Mouse (Mus musculus) kidney, embryonic 14.5 days (tissue): ENCODE results near the gene Grik3. TPM values are rescaled to one million over a fixed set of nuclear protein-coding genes. Genes with fewer than 3 reads are reported as not detected.

Source experiments
- ATAC-seq: fragments of 200-750 bp; cut with Nextera tagmentation; 2 replicates; pipeline ENCODE4 v1.8.0; 2017; ENCODE audit warnings: moderate number of reproducible peaks, mild to moderate bottlenecking, moderate TSS enrichment, moderate library complexity; ENCODE audit not compliant: low FRiP score, low TSS enrichment
- H3K27ac ChIP-seq: fragments of 300-500 bp; sonication (generic); 2 replicates; pipeline ENCODE4 v1.5.1; 2014; ENCODE audit warnings: low read depth, mild to moderate bottlenecking, low read length, moderate library complexity, mixed read lengths
- H3K27me3 ChIP-seq: fragments of 300-500 bp; sonication (generic); 2 replicates; pipeline ENCODE4 v1.6.1; 2014; ENCODE audit warnings: mild to moderate bottlenecking, low read length; ENCODE audit not compliant: control insufficient read depth, insufficient read depth
- H3K36me3 ChIP-seq: fragments of 300-500 bp; sonication (generic); 2 replicates; pipeline ENCODE4 v1.6.1; 2014; ENCODE audit warnings: low read length, mixed read lengths; ENCODE audit not compliant: control insufficient read depth, insufficient read depth
- H3K4me1 ChIP-seq: fragments of 300-500 bp; sonication (generic); 2 replicates; pipeline ENCODE4 v1.6.1; 2014; ENCODE audit warnings: low read length, mixed read lengths; ENCODE audit not compliant: control insufficient read depth, insufficient read depth
- H3K4me2 ChIP-seq: fragments of 300-500 bp; sonication (generic); replicated peaks from 2 replicates; pipeline ENCODE4 v1.6.1; 2014; ENCODE audit warnings: low read depth, mild to moderate bottlenecking, low read length
- H3K4me3 ChIP-seq: fragments of 300-500 bp; sonication (generic); 2 replicates; pipeline ENCODE4 v1.5.1; 2014; ENCODE audit warnings: mild to moderate bottlenecking, low read length
- H3K9ac ChIP-seq: fragments of 300-500 bp; sonication (generic); 2 replicates; pipeline ENCODE4 v1.6.1; 2014; ENCODE audit warnings: low read depth, mild to moderate bottlenecking, low read length, moderate library complexity
- H3K9me3 ChIP-seq: fragments of 300-500 bp; sonication (generic); 2 replicates; pipeline ENCODE4 v1.6.1; 2016; ENCODE audit warnings: low read length; ENCODE audit not compliant: control insufficient read depth
- WGBS: fragments of 180-500 bp; shearing (Covaris S2); extraction: QIAGEN DNeasy Blood & Tissue Kit; methylation state at CpG from one replicate; pipeline ENCODE4 v1.1.7; 2014; 5-methylcytosine and 5-hydroxymethylcytosine counted together
- polyA plus RNA-seq: library from polyadenylated mRNA; unstranded; fragments of >200 nt; fragmentation: Nextera tagmentation; extraction: Ambion mirVana; gene quantifications from 2 replicates; pipeline ENCODE4 v1.2.1, GENCODE M21; 2014

Gene Grik3
- polyA plus RNA-seq, 1 experiment from 2014 or later, result 0.14 TPM

DNA sequence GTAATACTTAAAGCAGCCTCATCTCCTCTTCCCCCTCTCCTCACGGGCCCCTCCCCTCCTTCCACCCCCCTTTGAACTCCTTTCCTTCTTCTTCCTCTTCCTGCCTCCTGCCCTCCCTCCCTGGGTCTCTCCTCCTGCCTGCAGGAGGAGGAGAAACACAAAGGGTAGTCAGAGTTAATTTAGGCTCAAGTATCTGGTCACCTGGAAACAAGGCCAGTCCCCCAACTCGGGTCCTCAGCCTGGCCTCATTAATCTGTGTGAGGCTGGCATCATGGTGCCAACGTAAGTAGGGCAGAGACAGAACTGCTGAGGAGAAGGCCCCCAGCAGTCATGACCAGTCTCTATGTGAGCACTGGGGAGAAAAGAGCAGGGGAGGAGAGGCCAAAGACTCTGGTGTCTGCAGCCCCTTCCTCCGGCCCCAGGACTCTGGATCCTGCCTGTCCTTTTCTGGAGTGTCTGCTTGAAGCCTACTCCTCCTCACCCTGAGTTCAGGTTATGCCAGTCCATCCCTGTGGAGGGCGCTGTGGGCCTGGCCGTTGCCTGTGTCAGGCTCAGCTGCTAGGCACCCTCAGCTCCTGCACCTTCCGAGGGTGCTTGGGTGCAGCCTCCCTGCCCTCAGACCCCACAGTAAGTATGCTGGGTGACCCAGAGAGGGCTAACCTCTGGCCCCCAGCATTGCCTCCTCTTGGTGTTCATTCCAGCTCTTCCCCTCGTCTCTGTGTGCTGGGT, 75.4 kb downstream of the Grik3 start:
- Histone ChIP-seq H3K36me3 (no peaks in the 10 kb centered on the region), H3K4me3 (no peak overlapping the region), H3K9ac (no peak overlapping the region), H3K27me3 (peaks cover 4% of the 10 kb centered on the region), H3K9me3 (no peaks in the 10 kb centered on the region), H3K4me1 (peaks cover 10% of the 10 kb centered on the region; the same call in 1 of the 2 replicates), H3K27ac (no peak overlapping the region), H3K4me2 (no peak overlapping the region)
- WGBS, result 42% methylated on average over 8 of the region's 8 CpGs
- no peak for ATAC-seq

DNA sequence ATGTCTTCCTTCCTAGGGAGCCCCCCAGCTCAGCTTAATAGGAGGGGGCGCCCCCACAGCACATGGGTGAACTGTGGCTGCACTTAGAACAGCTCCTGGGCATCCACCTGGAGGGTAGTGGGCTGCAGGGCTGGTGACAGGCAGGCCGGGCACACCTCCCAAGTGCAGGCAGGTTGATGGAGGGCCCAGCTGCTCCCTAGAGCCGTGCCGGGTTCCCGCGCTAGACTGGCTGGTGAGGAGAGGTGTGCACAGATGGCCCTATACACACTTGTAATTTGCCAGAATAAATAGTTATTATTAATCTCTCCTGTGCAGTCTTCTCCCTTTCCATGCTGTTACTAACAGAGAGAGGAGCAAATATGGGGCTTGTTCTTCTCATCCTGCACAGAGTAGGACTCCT, 77.7 kb downstream of the Grik3 start:
- H3K27me3 ChIP-seq, result peaks cover 14% of the 10 kb centered on the region
- H3K27ac ChIP-seq, result no peak overlapping the region
- WGBS, result 87% methylated on average over 6 of the region's 6 CpGs
- H3K9ac ChIP-seq, result no peak overlapping the region
- ATAC-seq, result no peak
- no peaks in the 10 kb centered on the region for H3K36me3 ChIP-seq
- no peaks in the 10 kb centered on the region for H3K9me3 ChIP-seq
- H3K4me2 ChIP-seq, result no peak overlapping the region
- H3K4me3 ChIP-seq, result no peak overlapping the region
- peaks cover 10% of the 10 kb centered on the region; the same call in 1 of the 2 replicates for H3K4me1 ChIP-seq

DNA sequence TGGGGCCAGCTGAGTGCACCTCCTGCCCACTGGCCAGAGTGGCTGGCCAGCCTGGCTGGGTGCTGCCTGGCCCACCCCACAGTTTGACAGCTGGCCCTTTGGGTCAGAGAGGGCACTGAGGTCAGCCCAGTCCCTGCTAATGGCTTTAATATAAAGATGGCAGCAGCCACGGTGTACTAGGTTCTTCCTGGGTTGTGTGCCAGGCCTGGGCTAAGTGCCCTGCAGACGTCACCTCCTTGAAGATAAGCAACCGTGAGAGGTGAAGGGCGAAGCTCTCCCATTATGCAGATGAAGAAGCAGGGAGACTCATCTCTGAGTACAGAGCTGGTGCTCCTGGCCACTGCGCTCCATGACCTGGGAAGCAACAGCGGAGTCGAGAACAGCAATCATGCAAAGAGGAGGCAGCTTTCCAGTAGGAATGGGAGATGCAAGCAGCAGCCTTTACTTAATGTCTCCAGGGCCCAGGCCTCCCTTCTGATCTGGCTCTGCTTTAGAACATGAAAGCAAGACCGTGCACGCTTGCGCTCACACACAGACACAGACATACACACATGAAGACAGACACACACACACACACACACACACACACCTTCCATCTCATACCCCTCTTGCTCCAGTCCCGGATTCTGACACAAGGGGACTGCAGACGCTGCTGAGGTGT, 81.3 kb downstream of the Grik3 start:
- ATAC-seq, result no peak
- no peaks in the 10 kb centered on the region for H3K36me3 ChIP-seq
- WGBS, result 32% methylated on average over 12 of the region's 12 CpGs
- H3K9ac ChIP-seq, result no peak overlapping the region
- H3K27ac ChIP-seq, result no peak overlapping the region
- no peak overlapping the region for H3K4me3 ChIP-seq
- no peaks in the 10 kb centered on the region for H3K4me1 ChIP-seq
- no peaks in the 10 kb centered on the region for H3K9me3 ChIP-seq
- H3K27me3 ChIP-seq, result peaks cover 25% of the 10 kb centered on the region
- no peak overlapping the region for H3K4me2 ChIP-seq

DNA sequence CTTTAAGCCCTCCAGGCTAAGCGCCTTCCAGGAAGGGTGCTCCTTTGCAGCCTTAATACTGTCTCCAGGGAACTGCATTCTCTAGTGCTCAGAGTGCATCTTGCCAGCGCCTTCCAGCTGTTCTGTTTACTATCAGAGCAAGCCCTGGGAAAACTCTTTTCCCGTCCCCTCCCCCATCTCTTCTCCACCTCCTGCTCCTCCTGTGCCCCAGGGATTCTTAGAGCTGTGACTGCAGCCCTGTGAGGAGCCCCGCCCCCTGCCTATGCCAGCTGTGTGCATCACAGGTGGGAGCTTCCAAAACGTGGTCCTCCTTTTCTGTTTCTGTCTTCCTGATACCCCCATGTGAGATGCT, 81.8 kb downstream of the Grik3 start:
- no peak overlapping the region for H3K4me2 ChIP-seq
- no peaks in the 10 kb centered on the region for H3K4me1 ChIP-seq
- H3K36me3 ChIP-seq, result no peaks in the 10 kb centered on the region
- no peaks in the 10 kb centered on the region for H3K9me3 ChIP-seq
- no peak overlapping the region for H3K9ac ChIP-seq
- no peak for ATAC-seq
- no peak overlapping the region for H3K4me3 ChIP-seq
- H3K27me3 ChIP-seq, result peaks cover 25% of the 10 kb centered on the region
- no peak overlapping the region for H3K27ac ChIP-seq
- WGBS, result 4% methylated on average over 5 of the region's 5 CpGs

DNA sequence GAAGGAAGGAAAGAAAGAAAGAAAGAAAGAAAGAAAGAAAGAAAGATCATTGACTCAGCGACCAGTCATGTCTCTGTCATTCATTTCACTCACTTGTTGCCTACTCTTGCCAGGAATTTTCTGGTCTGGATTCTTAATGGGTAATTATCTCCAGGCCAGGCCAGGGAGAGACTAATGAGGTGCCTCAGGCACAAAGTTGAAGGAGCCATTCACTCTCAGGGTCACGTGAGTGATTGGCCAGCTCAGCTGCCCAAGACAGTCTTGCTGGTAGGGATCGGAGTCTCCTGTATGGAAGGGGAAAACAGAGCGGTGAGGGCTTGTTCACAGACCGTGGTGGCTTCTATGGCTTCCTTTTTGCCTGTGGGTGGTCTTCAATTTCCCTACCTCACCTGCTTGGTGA, 82.5 kb downstream of the Grik3 start:
- 10% methylated on average over 5 of the region's 5 CpGs for WGBS
- Histone ChIP-seq H3K9me3 (no peaks in the 10 kb centered on the region), H3K4me3 (no peak overlapping the region), H3K4me2 (no peak overlapping the region), H3K27me3 (peaks cover 25% of the 10 kb centered on the region), H3K9ac (no peak overlapping the region), H3K36me3 (no peaks in the 10 kb centered on the region), H3K27ac (no peak overlapping the region), H3K4me1 (no peaks in the 10 kb centered on the region)
- ATAC-seq, result no peak

DNA sequence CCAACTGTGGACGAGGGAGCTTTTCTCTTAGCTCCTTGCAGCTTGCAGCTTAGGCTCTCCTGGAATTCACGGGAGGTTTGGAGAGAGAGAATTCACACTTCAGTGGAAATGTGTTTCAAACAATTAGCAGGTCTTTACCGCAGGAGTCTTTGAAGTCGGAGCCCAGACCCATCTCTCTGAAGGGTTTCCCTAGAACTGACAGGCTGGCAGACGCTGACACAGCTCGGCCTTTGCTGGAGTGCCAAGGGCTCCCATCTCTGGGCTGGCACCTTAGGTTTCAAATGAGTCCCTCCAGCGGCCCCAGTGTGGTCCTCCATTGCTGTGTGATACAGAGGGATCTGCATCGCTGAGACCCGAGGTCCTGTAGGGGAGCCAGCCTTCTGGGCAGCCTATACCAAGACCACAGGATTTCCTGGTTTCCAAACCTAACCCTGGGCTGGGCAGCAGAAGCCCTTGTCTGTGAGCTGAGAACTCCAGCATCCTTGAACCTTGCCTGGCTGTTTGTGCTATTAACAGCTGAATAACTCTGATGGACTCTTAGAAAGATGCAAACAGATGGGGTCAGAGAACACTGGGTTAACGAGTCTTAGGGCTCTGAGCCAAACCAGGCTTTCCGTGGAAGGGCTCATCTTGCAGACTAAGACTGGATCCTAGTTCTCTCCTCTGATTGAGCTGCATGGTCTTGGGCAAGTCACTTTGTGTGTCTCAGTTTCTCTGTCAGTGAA, 83.6 kb downstream of the Grik3 start:
- 8% methylated on average over 11 of the region's 11 CpGs for WGBS
- ATAC-seq, result no peak

DNA sequence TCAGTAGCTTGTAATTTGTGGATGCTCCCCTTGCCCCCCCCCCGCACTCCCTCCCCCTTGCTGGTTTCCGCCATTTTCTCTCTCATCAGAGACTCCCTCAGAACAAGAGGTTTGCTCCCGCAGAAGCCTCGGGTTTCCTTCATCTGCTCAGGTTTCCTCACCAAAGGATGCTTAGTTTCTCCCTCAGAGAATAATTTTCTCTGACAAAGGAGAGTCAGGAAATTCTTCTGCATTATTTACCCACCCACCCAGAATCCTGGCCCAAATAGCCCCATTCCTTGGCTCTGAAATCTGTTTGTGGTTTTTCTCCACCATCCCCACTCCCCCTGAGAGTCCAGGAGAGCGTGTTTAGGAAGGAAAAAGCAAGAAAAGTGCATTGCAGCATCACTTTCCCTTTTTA, 89.8 kb downstream of the Grik3 start:
- no peak for ATAC-seq
- Histone ChIP-seq H3K9me3 (no peaks in the 10 kb centered on the region), H3K27ac (no peak overlapping the region), H3K27me3 (peaks cover 5% of the 10 kb centered on the region; the same call in 1 of the 2 replicates), H3K4me3 (no peak overlapping the region), H3K4me2 (no peak overlapping the region), H3K9ac (no peak overlapping the region), H3K4me1 (no peaks in the 10 kb centered on the region), H3K36me3 (no peaks in the 10 kb centered on the region)
- 30% methylated on average over 5 of the region's 5 CpGs for WGBS

More for the DNA sequence above, 83.6 kb downstream of the Grik3 start:
- Histone ChIP-seq H3K4me3 (no peak overlapping the region), H3K9ac (no peak overlapping the region), H3K9me3 (no peaks in the 10 kb centered on the region), H3K4me1 (no peaks in the 10 kb centered on the region), H3K27me3 (peaks cover 25% of the 10 kb centered on the region), H3K36me3 (no peaks in the 10 kb centered on the region), H3K4me2 (no peak overlapping the region), H3K27ac (no peak overlapping the region)

DNA sequence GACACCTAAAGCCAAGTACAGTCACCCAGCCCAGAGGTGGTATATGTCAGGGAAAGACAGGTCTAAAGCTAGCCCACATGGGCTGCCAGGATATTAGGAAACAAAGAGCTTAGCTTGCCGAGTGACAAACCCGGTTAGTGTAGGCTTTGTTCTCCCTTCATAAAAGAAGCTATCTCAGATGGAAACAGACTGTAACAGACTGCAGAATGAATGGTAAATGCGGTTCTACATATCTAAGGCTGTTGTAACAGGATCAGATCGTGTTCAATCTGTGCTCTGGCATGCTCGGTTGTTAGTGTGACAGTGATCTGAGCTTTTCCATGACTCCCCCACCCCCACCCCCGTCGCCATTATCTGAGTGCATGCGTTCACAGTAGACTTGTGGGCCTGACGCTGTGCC, 92.8 kb downstream of the Grik3 start:
- no peak overlapping the region for H3K9ac ChIP-seq
- 84% methylated on average over 9 of the region's 9 CpGs for WGBS
- no peaks in the 10 kb centered on the region for H3K4me1 ChIP-seq
- H3K36me3 ChIP-seq, result no peaks in the 10 kb centered on the region
- H3K4me3 ChIP-seq, result no peak overlapping the region
- no peak overlapping the region for H3K4me2 ChIP-seq
- H3K9me3 ChIP-seq, result no peaks in the 10 kb centered on the region
- no peak for ATAC-seq
- peaks cover 10% of the 10 kb centered on the region for H3K27me3 ChIP-seq
- no peak overlapping the region for H3K27ac ChIP-seq

DNA sequence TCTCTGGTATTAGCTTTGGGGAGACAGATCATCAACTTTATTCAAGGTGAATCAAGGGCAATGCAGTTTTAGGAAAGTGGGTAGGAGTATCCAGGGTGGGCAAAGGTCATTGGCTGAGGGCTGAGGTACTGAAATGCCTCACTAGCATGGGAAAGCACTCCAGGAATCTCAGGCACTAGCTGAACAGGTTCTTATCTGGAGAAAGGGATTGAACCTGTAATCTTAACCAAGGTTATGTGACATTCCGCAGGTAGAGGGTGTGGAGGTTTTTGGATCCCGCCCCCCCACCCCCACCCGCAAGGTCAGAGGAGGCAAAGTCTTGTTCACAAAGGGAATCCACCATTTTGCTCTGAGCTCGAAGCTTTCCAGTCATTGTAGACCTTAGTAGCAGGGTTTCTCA, 93.4 kb downstream of the Grik3 start:
- H3K27ac ChIP-seq, result no peak overlapping the region
- WGBS, result 69% methylated on average over 4 of the region's 4 CpGs
- H3K9me3 ChIP-seq, result no peaks in the 10 kb centered on the region
- H3K36me3 ChIP-seq, result no peaks in the 10 kb centered on the region
- H3K4me2 ChIP-seq, result no peak overlapping the region
- no peak overlapping the region for H3K4me3 ChIP-seq
- H3K27me3 ChIP-seq, result peaks cover 15% of the 10 kb centered on the region; the same call in 1 of the 2 replicates
- H3K9ac ChIP-seq, result no peak overlapping the region
- H3K4me1 ChIP-seq, result no peaks in the 10 kb centered on the region
- ATAC-seq, result no peak
